Mouse (Mus musculus): ENCODE measurements around the gene Rnasel.
"Not testable (repeated sequence)": the region's sequence is repeated elsewhere in the genome, so short reads cannot be mapped to it uniquely, and the experiment has no call there.

Gene Rnasel

GRCm38 (mm10) chr1:153769571-153769970 lies 20.3 kb downstream of the Rnasel start:
- DNase-seq (ENCODE audit: extremely low spot score): not testable (repeated sequence)

- no peak for DNase-seq (ENCODE audit: extremely low spot score)
These were observed 21.0 kb downstream of the Rnasel start for GRCm38 (mm10) chr1:153769998-153770775.

GRCm38 (mm10) chr1:153770776-153771167 lies 21.5 kb downstream of the Rnasel start:
- no peak for DNase-seq (ENCODE audit: extremely low spot score)

- no peak for DNase-seq (ENCODE audit: extremely low spot score)
These were observed 25.9 kb downstream of the Rnasel start for GRCm38 (mm10) chr1:153775174-153775573.

- DNase-seq (ENCODE audit: extremely low spot score): no peak
These were observed 27.0 kb downstream of the Rnasel start for GRCm38 (mm10) chr1:153776257-153776656.

- DNase-seq (ENCODE audit: extremely low spot score): no peak
These were observed 29.0 kb downstream of the Rnasel start for GRCm38 (mm10) chr1:153778205-153778604.

- no peak for DNase-seq (ENCODE audit: extremely low spot score)
These were observed 34.1 kb downstream of the Rnasel start for GRCm38 (mm10) chr1:153783339-153783738.

GRCm38 (mm10) chr1:153785608-153786007 lies 36.4 kb downstream of the Rnasel start:
- DNase-seq (ENCODE audit: extremely low spot score): no peak

GRCm38 (mm10) chr1:153790708-153791107 lies 41.5 kb downstream of the Rnasel start:
- no peak for DNase-seq (ENCODE audit: extremely low spot score)

- DNase-seq (ENCODE audit: extremely low spot score): no peak
These were observed 45.0 kb downstream of the Rnasel start for GRCm38 (mm10) chr1:153794241-153794640.

GRCm38 (mm10) chr1:153802691-153803090 lies 53.5 kb downstream of the Rnasel start:
- no peak for DNase-seq (ENCODE audit: extremely low spot score)

GRCm38 (mm10) chr1:153803530-153803929 lies 54.3 kb downstream of the Rnasel start:
- DNase-seq (ENCODE audit: extremely low spot score): no peak

GRCm38 (mm10) chr1:153807390-153807993 lies 58.3 kb downstream of the Rnasel start:
- DNase-seq (ENCODE audit: extremely low spot score): peak; percentile 57
